Mouse (Mus musculus) T-helper 17 cell (primary cell): ENCODE measurements around the gene Cracr2b.

ENCODE experiments used
- in situ Hi-C, 2 experiments: fragments of 300-600 bp; cut with MboI, MseI; formaldehyde crosslinking; loops; 1 replicate in 1 of 2; 2 replicates in 1 of 2; pipeline ENCODE4 v1.15.1; 2025; ENCODE audit warnings: high pct_unique_total_duplicates in 2 of 2

The Cracr2b gene

DNA sequence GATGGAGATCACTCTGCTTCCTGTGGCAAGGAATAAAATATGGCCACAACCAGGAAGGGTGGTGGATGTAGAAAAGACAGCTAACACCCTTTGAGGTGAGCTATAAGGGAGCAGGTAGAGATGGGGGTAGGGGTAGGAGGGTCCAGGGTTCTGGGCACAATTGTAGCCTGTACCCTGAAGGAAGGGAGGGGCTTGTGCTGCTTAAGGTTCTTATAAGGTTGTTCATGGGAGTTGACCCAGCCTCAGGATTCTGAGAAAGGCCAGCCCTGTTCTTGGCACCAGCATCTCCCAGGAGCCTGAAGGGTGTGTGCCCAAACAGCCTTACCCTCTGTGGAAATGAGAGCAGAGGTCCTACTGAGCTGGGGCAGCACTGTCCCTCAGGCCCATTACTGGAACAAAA, 9.0 kb upstream of the Cracr2b start:
- in situ Hi-C loops: no loop called here

DNA sequence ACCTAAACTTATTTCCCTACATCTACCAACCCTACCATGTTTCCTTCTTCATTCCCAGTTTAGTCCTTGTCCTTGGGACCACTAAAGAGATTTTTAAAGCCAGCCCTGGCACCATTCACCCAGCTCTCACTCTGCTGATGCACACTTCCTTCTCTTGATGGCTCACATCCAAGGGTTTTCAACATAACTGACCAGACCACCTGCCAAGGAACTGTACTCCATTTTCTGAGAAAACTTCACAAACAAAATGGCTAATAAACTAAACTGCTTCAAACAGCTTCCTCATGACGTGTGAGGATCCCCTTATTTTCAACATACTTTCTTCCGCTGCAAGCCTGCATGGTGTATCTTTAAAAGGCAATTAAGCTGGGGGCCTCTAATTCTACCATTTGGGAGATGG, 7.3 kb upstream of the Cracr2b start:
- in situ Hi-C loops: no loop called here

DNA sequence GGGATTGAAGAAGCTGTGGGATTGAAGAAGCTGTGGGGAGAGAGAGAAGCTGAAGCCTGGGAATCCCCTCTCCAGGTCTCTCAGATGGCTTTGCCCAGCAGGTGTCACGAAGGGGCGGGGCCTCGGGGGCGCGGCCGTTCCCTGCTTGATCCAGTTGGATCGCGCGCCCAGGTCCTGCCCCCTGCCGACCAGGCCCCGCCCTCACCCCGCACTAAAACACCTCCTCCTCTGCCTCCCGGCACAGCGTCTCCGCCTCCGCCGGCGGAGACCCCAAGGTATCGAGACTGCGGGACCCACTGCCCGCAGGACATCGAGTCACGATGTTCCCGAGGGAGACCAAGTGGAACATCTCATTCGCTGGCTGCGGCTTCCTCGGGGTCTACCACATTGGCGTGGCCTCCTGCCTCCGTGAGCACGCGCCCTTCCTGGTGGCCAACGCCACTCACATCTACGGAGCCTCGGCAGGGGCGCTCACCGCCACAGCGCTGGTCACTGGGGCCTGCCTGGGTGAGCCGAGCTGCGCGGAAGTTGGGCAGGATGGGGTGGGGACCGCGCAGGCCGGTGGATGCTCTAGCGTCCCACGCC, 5.8 kb upstream of the Cracr2b start, which contains the start of gene Pnpla2:
Pnpla2 (plus strand) TSS at position 232 of the 585 bp plus-strand sequence.
- in situ Hi-C loops: loop anchor here in 1 of 2 experiments (5.0 kb wide), 1 partner anchor 43 kb away; the partner anchor contains the start of gene Gatd1

DNA sequence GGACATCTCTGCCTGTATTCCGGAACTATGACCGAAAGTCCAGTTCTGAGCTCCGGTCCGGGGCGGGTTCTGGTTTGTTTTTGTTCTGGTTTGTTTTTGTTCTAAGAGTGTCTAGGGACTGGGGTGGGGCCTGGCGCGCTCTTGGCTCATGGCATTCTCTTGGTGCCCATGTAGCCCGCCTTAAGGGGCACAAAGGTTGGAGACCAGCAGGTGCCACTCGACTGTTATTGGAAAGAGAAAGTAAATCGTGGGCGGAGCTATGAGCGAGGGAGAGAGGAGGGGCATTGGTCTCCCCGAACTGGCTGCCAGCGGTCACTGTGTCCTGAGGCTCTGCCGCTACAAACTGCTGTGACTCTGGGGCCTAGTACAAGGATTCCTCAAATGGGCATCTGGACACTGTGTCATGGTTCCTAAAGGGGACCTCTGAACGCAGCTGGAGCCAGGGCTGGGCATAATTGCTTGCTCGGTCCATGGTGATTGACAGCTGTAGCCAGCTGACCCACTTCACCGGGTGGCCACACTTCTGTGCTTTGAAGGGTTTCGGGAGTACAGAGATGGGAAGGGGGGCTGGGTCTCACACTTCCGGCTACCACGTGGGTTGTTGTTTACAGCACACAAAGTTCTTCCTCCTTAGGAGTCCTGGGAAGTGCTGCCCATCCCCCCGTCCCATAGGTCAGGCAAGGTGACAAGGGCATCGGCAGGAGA, 5.1 kb upstream of the Cracr2b start:
- in situ Hi-C loops: loop anchor here in 1 of 2 experiments (5.0 kb wide), 1 partner anchor 43 kb away; the partner anchor contains the start of gene Gatd1

DNA sequence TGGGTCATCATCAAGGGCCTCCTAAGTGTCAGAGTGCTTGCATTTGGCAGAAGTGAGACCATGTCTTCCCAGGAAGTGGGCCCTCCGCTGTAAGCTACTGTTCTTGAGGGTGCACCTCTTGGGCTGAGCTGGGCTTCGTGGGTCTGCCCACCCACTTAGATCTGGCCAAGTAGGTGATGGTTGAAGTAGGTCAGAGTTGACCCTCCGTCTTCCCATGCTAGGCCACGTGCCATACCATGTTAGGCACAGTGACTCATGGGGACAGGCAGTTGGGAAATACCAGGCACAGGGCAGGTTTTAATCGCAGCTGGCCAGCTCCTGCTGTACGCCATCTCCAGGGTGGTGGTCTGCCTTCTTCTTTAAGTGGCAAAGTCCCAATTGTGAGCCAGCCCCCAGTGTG, 4.2 kb upstream of the Cracr2b start:
- in situ Hi-C loops: loop anchor here in 1 of 2 experiments (5.0 kb wide), 1 partner anchor 44 kb away; the partner anchor contains the start of gene Gatd1

DNA sequence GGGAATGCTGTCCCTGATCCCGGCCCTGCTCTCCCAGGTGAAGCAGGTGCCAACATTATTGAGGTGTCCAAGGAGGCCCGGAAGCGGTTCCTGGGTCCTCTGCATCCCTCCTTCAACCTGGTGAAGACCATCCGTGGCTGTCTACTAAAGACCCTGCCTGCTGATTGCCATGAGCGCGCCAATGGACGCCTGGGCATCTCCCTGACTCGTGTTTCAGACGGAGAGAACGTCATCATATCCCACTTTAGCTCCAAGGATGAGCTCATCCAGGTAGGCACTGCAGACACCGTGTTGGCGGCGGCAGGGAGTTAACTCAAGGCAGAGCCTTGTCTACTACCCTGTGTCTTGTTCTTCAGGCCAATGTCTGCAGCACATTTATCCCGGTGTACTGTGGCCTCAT, 3.7 kb upstream of the Cracr2b start:
- in situ Hi-C loops: loop anchor here in 1 of 2 experiments (5.0 kb wide), 1 partner anchor 45 kb away; the partner anchor contains the start of gene Gatd1

DNA sequence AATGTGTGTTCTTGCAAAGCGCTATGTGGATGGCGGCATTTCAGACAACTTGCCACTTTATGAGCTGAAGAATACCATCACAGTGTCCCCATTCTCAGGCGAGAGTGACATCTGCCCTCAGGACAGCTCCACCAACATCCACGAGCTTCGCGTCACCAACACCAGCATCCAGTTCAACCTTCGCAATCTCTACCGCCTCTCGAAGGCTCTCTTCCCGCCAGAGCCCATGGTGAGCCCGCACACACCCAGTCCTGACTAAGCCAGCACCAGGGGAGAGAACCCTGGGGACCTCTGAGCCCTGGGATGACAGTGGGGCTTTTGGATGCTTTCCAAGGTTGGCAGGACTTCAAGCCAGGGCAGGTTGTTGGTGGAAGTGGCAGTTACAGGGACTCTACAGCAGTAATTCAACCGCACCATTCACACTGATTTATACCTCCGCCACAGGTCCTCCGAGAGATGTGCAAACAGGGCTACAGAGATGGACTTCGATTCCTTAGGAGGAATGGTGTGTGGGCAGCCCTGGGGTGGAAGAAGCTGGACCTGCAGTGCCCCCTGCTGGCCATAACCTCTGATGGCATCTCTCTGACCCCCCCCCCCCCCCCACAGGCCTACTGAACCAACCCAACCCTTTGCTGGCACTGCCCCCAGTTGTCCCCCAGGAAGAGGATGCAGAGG, 2.8 kb upstream of the Cracr2b start:
- in situ Hi-C loops: loop anchor here in 1 of 2 experiments (5.0 kb wide), 1 partner anchor 46 kb away; the partner anchor contains the start of gene Gatd1

DNA sequence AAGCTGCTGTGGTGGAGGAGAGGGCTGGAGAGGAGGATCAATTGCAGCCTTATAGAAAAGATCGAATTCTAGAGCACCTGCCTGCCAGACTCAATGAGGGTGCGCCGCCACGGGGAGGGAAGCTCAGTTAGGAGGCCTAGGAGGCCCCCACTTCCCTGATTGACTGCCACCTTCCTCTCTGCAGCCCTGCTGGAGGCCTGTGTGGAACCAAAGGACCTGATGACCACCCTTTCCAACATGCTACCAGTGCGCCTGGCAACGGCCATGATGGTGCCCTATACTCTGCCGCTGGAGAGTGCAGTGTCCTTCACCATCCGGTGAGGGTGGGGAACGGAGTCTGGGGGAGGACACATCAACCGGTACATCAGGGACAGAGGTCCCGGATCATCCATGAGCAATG, 2.2 kb upstream of the Cracr2b start:
- in situ Hi-C loops: loop anchor here in 1 of 2 experiments (5.0 kb wide), 1 partner anchor 46 kb away; the partner anchor contains the start of gene Gatd1

DNA sequence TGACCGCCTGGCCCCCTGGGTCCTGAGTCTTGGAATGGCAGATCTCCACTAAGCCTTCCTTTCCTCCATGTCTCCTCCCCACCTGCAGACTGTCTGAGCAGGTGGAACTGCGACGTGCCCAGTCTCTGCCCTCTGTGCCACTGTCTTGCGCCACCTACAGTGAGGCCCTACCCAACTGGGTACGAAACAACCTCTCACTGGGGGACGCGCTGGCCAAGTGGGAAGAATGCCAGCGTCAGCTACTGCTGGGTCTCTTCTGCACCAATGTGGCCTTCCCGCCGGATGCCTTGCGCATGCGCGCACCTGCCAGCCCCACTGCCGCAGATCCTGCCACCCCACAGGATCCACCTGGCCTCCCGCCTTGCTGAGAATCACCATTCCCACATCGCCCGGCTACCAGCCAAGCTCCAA, 1.6 kb upstream of the Cracr2b start:
- in situ Hi-C loops: loop anchor here in 1 of 2 experiments (5.0 kb wide), 1 partner anchor 47 kb away; the partner anchor contains the start of gene Gatd1

DNA sequence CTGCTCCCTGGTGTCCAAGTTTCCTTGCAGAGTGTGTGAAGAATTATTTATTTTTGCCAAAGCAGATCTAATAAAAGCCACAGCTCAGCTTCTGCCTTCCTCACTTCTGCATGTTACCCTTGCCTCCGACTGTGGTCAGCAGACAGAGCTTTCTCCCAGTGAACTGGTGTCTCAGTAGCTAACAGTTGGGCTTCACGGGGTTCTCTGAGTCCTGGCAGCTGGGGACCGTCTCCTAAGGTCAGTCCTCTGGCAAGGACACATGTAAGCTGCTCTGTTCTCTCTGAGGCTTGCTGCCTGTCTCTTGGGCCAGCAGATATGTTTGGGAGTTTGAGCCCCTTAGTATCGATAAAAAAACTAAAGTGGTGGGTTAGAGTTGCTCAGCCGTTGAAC, 898 bp upstream of the Cracr2b start:
- in situ Hi-C loops: no loop called here

DNA sequence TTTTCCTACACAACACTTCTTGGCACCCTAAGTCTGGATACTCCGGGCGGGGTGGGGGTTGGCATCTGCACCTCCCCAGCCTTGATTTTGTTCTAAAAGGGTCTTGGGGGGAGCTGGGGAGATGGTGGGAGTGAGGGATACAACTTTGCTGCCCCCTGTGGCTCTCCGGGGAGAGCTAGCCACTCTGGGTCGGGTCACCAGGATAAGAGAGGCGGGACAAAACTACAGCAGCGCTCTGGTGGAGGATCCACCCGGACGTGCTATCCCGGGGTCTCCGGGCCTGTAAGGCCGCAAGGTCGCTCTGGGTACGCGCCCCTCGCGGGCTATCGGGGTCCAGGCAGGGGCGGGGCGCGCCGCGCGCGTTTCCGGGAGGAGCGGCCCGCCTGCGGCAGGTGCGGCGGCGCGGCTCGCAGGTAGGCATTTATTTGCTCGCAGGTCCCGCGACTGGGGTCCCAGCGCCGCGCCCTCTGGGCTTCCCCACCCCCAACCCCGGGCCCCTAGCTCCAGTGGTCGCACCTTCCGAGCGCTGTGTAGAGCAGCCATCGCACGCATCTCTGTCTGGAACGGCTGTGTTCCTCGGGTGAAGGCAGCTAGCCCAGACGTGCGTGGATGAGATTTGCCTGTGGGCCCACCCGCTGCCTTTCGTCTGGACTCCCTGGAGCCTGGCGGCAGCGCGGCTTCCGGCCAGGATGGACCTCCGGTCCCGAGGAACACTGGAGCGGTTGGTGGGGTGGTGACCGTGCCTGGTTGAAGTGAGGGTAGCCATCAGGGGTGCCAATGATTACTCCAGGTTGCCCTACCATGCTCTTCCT, 833 bp downstream of the Cracr2b start:
- in situ Hi-C loops: no loop called here

DNA sequence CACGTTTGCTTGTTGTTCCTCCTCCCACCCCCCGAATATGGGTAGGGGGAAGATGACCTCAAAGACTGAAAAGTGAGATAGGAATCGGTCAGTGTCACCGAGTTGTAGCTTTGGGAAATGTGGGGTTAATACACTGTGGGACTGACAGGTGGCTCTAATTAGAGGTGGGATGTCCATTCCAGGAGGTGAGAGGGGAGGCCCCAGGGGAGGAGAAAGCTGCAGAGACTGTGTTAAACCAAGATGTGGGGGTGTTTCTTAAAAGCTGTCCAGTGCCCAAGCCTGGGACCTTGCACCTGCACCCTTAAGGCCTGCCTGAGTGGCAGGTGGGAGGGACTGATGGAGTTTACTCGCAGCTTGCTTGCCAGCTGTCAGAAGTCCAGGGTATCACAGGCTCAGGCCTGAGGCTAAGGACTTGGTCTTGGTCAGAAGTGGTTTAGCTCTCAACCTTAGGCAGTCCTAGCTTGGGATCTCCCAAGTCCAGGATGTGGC, 1.5 kb downstream of the Cracr2b start:
- in situ Hi-C loops: no loop called here

DNA sequence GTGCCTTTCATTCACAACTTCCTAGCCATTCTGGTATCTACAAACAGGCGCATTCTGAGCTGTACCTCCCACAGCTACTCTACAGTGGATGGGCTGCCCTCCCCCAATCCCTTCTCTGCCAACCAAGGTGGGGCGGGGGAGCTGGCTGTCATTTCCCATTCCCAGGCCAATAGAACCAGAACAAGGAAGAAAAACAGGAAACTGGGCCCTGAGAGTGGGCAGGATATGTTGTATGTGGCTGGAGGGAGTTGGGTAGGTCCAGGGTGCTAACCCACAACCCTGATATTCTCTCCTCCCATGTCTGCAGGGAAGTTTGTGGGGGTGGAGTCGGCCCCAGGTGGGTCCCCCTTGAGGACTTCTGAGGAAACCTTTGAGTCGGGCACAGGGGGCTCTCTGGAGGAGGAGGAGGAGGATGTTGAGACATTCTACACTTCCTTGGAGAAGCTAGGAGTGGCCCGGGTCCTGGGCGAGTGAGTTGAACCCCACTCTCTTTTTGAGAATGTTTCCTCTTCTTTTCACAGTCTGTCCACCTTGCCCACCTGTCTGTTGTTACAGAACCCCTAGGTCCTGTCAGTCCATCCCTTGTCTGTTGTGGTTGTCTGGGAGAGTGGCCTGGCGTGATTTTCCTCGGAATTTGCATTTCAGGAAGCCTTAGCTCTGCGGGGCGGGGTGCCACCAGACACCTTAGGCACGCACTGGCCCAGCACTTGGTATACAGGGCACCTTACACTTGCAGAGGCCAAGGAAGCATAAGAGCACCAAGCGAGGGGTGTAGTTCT, 3.1 kb downstream of the Cracr2b start:
- in situ Hi-C loops: no loop called here

DNA sequence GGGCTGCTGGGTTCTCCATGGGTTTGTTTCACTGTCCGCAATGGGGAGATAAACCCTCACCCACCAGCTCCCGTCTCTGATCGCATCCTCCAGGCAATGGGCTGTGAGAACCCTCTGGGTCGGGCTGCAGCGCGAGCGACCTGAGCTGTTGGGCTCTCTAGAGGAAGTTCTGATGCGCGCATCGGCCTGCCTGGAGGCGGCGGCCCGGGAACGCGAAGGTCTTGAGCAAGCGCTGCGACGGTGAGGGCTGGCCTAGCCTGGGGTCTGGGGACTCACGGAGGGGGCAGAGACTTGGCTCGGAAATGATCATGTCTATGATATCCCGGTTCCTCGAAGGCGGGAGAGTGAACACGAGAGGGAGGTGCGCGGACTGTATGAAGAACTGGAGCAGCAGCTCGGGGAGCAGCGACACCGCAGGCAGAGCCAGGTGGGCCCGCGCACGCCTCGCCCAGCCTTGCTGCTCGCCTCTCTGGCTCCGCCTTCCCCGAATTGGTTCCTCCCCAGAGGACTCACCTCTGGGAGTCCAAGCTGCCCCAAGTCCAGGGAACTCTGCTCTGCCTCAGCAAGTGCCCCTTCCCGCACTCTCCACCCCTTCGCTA, 3.8 kb downstream of the Cracr2b start:
- in situ Hi-C loops: no loop called here

DNA sequence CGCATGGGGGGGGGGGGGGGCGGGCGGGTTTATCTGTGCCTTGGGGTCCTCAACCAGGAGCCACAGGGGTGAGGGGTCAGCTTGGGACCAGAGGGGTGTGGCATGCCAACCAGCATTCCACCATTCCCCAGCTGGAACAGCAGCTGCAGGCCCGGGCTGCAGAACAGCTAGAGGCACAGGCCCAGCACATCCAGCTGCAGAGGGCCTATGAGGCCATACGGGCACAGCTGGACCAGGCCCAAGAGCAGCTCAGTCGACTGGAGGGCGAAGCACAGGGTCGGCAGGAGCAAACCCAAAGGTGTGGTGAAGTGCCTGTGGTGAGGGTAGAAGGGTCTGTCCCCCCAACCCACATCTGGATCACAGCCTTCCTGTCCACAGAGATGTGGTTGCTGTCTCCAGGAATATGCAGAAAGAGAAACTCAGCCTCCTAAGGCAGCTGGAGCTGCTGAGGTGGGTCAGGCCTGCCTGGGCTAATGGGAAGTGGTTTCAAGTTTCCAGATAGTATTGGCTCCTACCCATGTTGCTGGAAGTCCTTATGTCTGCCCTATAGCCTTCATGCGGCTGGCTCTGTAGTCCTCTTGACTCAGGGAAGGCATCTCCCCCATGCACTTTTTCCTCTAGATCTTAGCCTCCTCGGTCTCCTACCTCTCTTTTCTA, 4.6 kb downstream of the Cracr2b start:
- in situ Hi-C loops: no loop called here

DNA sequence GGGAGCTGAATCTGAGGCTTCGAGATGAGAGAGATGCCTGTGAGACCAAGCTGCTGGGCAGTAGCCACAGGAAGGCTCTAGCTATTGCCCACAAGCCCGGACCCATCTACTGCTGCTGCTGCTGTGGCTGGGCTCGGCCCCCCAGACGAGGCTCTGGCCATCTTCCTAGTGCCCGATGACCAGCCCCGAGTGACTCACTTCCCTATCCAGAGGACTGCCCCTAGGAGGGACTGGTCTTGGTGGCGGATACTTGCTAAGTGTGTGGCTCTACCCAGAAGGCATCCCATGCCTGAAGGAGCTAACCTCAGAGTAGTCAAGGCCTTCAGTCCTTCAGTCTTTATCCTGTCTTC, 5.1 kb downstream of the Cracr2b start:
- in situ Hi-C loops: no loop called here

DNA sequence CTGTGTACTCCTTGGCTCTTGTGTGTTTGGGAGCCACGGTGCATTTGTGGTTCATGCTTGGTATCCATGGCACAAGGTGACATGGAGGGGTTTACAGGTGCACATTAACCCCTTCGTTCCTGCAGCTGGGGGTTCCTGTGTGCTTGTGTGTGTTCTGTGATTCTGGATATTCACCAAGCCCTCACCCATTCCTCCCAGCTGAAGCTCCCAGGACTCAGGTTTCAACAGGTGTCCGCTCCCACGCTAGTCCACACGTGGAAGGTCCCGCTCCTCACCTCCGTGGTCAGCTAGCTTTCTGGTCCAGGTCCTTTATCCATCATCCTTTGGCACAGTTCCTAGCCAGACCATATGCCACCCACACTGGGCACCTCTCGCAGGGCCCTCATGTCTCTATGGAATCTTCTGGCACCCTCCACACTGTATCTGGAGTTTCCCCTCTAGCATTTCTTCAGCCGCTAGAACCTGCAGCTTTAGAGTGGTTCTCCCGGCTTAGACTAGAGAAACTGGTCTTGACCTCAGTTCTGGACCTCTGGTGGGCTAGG, 5.8 kb downstream of the Cracr2b start:
- in situ Hi-C loops: no loop called here

DNA sequence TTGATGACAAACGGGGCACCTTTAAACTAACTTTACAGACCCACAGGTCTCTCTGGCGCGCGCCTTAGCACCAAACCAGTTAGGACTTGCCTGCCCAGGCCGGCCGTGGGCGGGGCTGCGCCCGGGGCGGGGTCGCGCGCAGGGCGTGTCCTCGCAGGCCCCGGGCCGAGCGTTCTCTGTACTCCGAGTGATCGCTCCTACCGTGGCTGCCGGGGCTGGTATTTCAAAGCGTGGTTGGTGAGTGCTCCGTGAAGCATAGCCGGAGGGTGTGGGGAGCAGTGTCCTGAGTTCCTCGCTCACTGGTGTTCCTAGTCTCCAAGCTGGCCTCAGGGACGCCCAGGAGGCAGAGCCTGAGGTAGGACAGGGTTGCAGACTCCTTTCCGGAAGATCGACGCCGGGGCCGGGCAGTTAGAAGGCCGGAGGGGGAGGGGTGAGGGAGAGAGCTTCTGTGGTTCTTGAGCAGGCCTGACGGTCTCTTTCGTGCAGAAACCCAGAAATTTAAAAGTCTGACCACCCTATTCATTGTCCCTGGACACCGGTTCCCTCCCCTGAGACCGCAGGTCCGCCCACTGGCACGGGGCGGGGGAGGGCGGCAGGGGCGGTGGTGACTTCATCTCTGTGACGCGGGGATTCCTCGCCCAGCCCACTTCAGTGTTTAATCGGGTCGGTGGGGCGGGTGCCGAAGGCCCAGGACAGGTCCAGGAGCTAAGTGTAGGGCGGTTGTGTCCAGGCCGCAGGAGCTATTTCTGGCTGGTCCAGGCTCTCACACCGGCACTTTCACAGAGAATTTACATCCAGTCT, 6.5 kb downstream of the Cracr2b start, which contains the start of gene Cd151:
Cd151 (plus strand) TSS at position 163 of the 801 bp plus-strand sequence.
- in situ Hi-C loops: no loop called here
